Mouse (Mus musculus) heart, embryonic 10.5 days (tissue): ENCODE data around the gene Ldb3. TPM values are rescaled to one million over a fixed set of nuclear protein-coding genes. Genes with fewer than 3 reads are reported as not detected.

Source experiments
- DNase-seq: peaks from one replicate; pipeline ENCODE4 v3.0.0-alpha.2; 2017; ENCODE audit warnings: low spot score
- H3K27ac ChIP-seq: fragments of 300-500 bp; sonication (generic); 2 replicates; pipeline ENCODE4 v1.5.1; 2016; ENCODE audit warnings: mild to moderate bottlenecking
- H3K27me3 ChIP-seq: fragments of 300-500 bp; sonication (generic); 2 replicates; pipeline ENCODE4 v1.6.1; 2016; ENCODE audit warnings: mild to moderate bottlenecking; ENCODE audit not compliant: poor library complexity, insufficient read depth, severe bottlenecking
- H3K36me3 ChIP-seq: fragments of 300-500 bp; sonication (generic); 2 replicates; pipeline ENCODE4 v1.6.1; 2016; ENCODE audit warnings: mild to moderate bottlenecking, moderate library complexity
- H3K4me1 ChIP-seq: fragments of 300-500 bp; sonication (generic); 2 replicates; pipeline ENCODE4 v1.6.1; 2016; ENCODE audit warnings: mild to moderate bottlenecking
- H3K4me3 ChIP-seq: fragments of 300-500 bp; sonication (generic); 2 replicates; pipeline ENCODE4 v1.5.1; 2016; ENCODE audit warnings: mild to moderate bottlenecking, moderate library complexity
- H3K9me3 ChIP-seq: fragments of 300-500 bp; sonication (generic); 2 replicates; pipeline ENCODE4 v1.6.1; 2016; ENCODE audit warnings: mild to moderate bottlenecking, moderate library complexity
- WGBS: fragments of 180-500 bp; shearing (Covaris S2); methylation state at CpG from one replicate; pipeline ENCODE4 v1.1.7; 2016; 5-methylcytosine and 5-hydroxymethylcytosine counted together
- polyA plus RNA-seq: library from polyadenylated mRNA; unstranded; fragments of >200 nt; fragmentation: Nextera tagmentation; extraction: Ambion mirVana; gene quantifications from 2 replicates; pipeline ENCODE4 v1.2.1, GENCODE M21; 2016

Gene Ldb3
- polyA plus RNA-seq, 1 experiment from 2014 or later: 136 TPM

GRCm38 (mm10) chr14:34565711-34566110, 22.8 kb downstream of the Ldb3 start:
- Histone ChIP-seq H3K27ac (peak overlapping the region; percentile 56; the same call in 1 of the 2 replicates), H3K27me3 (no peaks in the 10 kb centered on the region), H3K9me3 (no peaks in the 10 kb centered on the region), H3K4me3 (no peak overlapping the region), H3K36me3 (peaks cover 20% of the 10 kb centered on the region; the same call in 1 of the 2 replicates), H3K4me1 (peaks cover 73% of the 10 kb centered on the region)
- DNase-seq: no peak
- WGBS: 66% methylated on average over 17 of the region's 17 CpGs

- Histone ChIP-seq H3K27ac (peak overlapping the region; percentile 52; the same call in 1 of the 2 replicates), H3K9me3 (no peaks in the 10 kb centered on the region), H3K36me3 (peaks cover 30% of the 10 kb centered on the region), H3K27me3 (no peaks in the 10 kb centered on the region), H3K4me3 (no peak overlapping the region), H3K4me1 (peaks cover 73% of the 10 kb centered on the region)
- WGBS: 67% methylated on average over 5 of the region's 5 CpGs
- no peak for DNase-seq
These were observed 23.8 kb downstream of the Ldb3 start for GRCm38 (mm10) chr14:34564646-34565045.

GRCm38 (mm10) chr14:34562393-34562792, 26.1 kb downstream of the Ldb3 start:
- Histone ChIP-seq H3K27me3 (no peaks in the 10 kb centered on the region), H3K9me3 (no peaks in the 10 kb centered on the region), H3K4me3 (no peak overlapping the region), H3K4me1 (peaks cover 53% of the 10 kb centered on the region), H3K36me3 (peaks cover 48% of the 10 kb centered on the region), H3K27ac (peak overlapping the region; percentile 31)
- 12% methylated on average over 2 of the region's 2 CpGs for WGBS
- DNase-seq: no peak

- Histone ChIP-seq H3K36me3 (peaks cover 49% of the 10 kb centered on the region), H3K27me3 (no peaks in the 10 kb centered on the region), H3K4me3 (no peak overlapping the region), H3K9me3 (no peaks in the 10 kb centered on the region), H3K4me1 (peaks cover 45% of the 10 kb centered on the region), H3K27ac (peak overlapping the region; percentile 31; the same call in 1 of the 2 replicates)
- 85% methylated on average over 8 of the region's 8 CpGs for WGBS
- DNase-seq: no peak
These were observed 26.8 kb downstream of the Ldb3 start for GRCm38 (mm10) chr14:34561647-34562046.

DNA sequence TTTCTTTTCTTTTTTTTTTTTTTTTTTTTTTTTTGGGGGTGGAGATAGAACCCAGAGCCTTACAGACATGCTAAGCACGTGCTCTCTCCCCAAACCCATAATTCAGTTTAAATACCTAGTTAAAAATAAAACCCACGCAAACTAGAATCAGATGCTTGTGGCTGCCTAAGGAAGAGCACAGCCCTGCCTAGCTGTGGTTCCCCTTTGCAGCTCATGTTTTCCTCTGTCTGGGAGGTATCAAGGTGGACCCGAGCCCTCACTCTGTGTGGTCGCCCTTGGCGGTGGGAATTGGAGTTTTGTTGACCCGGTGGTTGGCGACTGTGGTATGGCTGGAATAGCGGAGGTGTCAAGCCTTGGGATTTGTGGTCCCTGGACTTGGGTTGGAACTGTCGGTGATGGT, 29.5 kb downstream of the Ldb3 start:
- H3K4me3 ChIP-seq: no peak overlapping the region
- DNase-seq: no peak
- no peak overlapping the region for H3K27ac ChIP-seq
- peaks cover 69% of the 10 kb centered on the region for H3K36me3 ChIP-seq
- WGBS: 85% methylated on average over 9 of the region's 9 CpGs
- no peaks in the 10 kb centered on the region for H3K27me3 ChIP-seq
- H3K9me3 ChIP-seq: no peaks in the 10 kb centered on the region
- peaks cover 29% of the 10 kb centered on the region for H3K4me1 ChIP-seq

- WGBS: 62% methylated on average over 13 of the region's 13 CpGs
- Histone ChIP-seq H3K4me1 (peaks cover 26% of the 10 kb centered on the region; the same call in 1 of the 2 replicates), H3K27ac (peak overlapping the region; percentile 63), H3K4me3 (no peak overlapping the region), H3K36me3 (peaks cover 79% of the 10 kb centered on the region), H3K27me3 (no peaks in the 10 kb centered on the region), H3K9me3 (no peaks in the 10 kb centered on the region)
- no peak for DNase-seq
These were observed 33.3 kb downstream of the Ldb3 start for GRCm38 (mm10) chr14:34555211-34555610.

- H3K9me3 ChIP-seq: no peaks in the 10 kb centered on the region
- WGBS: 69% methylated on average over 3 of the region's 3 CpGs
These were observed 34.4 kb downstream of the Ldb3 start for GRCm38 (mm10) chr14:34554047-34554446.

GRCm38 (mm10) chr14:34553470-34553869, 35.0 kb downstream of the Ldb3 start:
- no peak overlapping the region for H3K4me3 ChIP-seq
- no peaks in the 10 kb centered on the region for H3K27me3 ChIP-seq
- peaks cover 69% of the 10 kb centered on the region for H3K36me3 ChIP-seq
- H3K4me1 ChIP-seq: peaks cover 40% of the 10 kb centered on the region
- H3K27ac ChIP-seq: 0 out of 2 replicates have a peak overlapping the region, but pooled peaks have one; percentile 1
- WGBS: 73% methylated on average over 6 of the region's 6 CpGs
- DNase-seq: no peak
- no peaks in the 10 kb centered on the region for H3K9me3 ChIP-seq

More at GRCm38 (mm10) chr14:34554047-34554446, 34.4 kb downstream of the Ldb3 start:
- no peak for DNase-seq
- Histone ChIP-seq H3K4me3 (no peak overlapping the region), H3K36me3 (peaks cover 70% of the 10 kb centered on the region), H3K4me1 (peaks cover 34% of the 10 kb centered on the region), H3K27ac (0 out of 2 replicates have a peak overlapping the region, but pooled peaks have one; percentile 1), H3K27me3 (no peaks in the 10 kb centered on the region)

DNA sequence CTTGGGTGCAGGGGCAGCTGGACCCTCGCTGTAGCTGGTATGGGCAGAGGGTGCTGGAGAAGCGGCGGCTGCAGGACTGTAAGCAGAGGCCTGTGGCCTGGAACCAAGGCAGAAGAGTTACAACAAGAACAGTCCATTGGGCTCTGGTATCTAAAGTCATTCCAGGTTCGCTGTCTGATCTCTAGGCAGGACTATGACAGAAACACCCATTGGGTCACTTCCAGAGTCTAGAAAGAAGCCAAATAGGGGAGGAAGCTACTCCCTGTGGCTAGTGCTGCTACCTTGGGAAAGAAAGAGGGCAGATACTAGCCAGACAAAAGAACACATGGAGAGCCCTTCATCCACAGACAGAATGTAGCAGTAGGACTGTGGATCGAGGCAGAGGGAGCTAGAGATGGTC, 36.3 kb downstream of the Ldb3 start:
- 86% methylated on average over 5 of the region's 5 CpGs for WGBS
- no peaks in the 10 kb centered on the region for H3K27me3 ChIP-seq
- no peak overlapping the region for H3K4me3 ChIP-seq
- H3K9me3 ChIP-seq: no peaks in the 10 kb centered on the region
- DNase-seq: no peak
- peaks cover 58% of the 10 kb centered on the region for H3K36me3 ChIP-seq
- H3K27ac ChIP-seq: no peak overlapping the region
- peaks cover 52% of the 10 kb centered on the region for H3K4me1 ChIP-seq

GRCm38 (mm10) chr14:34549004-34549671, 39.3 kb downstream of the Ldb3 start:
- peaks cover 69% of the 10 kb centered on the region for H3K4me1 ChIP-seq
- peak; percentile 91 for DNase-seq
- H3K36me3 ChIP-seq: peaks cover 46% of the 10 kb centered on the region
- H3K9me3 ChIP-seq: no peaks in the 10 kb centered on the region
- no peaks in the 10 kb centered on the region for H3K27me3 ChIP-seq
- WGBS: under 1% methylated on average over 55 of the region's 55 CpGs
- H3K4me3 ChIP-seq: peak overlapping the region; percentile 72
- H3K27ac ChIP-seq: peak overlapping the region; percentile 89

GRCm38 (mm10) chr14:34548391-34549001, 40.0 kb downstream of the Ldb3 start:
- H3K27me3 ChIP-seq: no peaks in the 10 kb centered on the region
- peak overlapping the region; percentile 72 for H3K4me3 ChIP-seq
- peaks cover 72% of the 10 kb centered on the region for H3K4me1 ChIP-seq
- H3K36me3 ChIP-seq: peaks cover 46% of the 10 kb centered on the region
- WGBS: 2% methylated on average over 27 of the region's 27 CpGs
- H3K9me3 ChIP-seq: no peaks in the 10 kb centered on the region
- DNase-seq: no peak
- peak overlapping the region; percentile 89 for H3K27ac ChIP-seq

DNA sequence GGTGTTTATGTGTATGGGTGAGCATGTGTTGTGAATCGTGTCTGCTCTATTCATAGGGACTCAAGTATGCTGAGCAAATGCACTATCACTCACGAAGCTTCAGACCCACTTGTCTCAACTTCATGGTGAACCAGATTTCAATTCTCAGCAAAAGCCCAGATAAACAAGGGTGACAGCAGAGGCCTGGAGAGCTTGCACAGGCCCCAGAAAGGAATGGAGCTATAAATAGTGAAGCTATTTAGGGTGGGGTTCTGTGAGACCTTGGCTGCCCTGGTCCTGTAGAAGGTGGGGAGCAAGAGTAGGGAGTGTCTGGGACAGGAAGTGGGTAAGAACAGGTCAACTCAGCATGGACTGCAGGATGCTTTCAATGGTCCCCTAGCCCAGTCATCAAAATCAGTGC, 43.9 kb downstream of the Ldb3 start:
- H3K27me3 ChIP-seq: peaks cover 5% of the 10 kb centered on the region; the same call in 1 of the 2 replicates
- H3K4me3 ChIP-seq: no peak overlapping the region
- H3K4me1 ChIP-seq: peaks cover 68% of the 10 kb centered on the region
- no peak for DNase-seq
- 42% methylated on average over 2 of the region's 2 CpGs for WGBS
- H3K27ac ChIP-seq: peak overlapping the region; percentile 75
- peaks cover 54% of the 10 kb centered on the region for H3K36me3 ChIP-seq
- no peaks in the 10 kb centered on the region for H3K9me3 ChIP-seq

DNA sequence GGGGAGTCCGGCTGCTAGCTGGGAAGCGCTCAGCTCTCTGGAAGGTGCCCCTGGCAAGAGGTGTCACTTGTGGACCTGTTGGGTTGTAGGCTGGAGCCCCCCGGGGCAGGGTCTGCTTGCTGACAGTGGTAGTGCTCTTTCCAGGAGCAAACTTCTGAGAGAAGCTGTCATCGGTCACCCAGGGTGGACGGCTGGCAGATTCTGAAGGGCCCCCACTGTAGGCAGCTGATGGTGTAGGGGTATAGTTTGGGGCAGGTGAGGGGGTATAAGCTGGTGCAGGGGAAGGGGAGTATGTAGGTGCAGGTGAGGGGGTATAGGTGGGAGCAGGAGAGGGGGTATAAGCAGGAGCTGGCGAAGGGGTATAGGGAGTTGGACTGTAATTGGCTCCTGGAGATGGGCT, 44.5 kb downstream of the Ldb3 start:
- no peak for DNase-seq
- Histone ChIP-seq H3K4me1 (peaks cover 63% of the 10 kb centered on the region), H3K27ac (peak overlapping the region; percentile 78), H3K36me3 (peaks cover 57% of the 10 kb centered on the region), H3K4me3 (0 out of 2 replicates have a peak overlapping the region, but pooled peaks have one; percentile 1), H3K27me3 (peaks cover 5% of the 10 kb centered on the region; the same call in 1 of the 2 replicates), H3K9me3 (no peaks in the 10 kb centered on the region)
- 62% methylated on average over 6 of the region's 6 CpGs for WGBS
